Mouse (Mus musculus): Measurements from ENCODE around the gene Tecpr1.

GRCm38 (mm10) chr5:144184350-144185045 is 38.9 kb downstream of the Tecpr1 start:
- TF ChIP-seq EP300 (IDR thresholded peaks at IDR 0.05; ENCODE audit: low read depth), result no peak
- TF ChIP-seq CTCF (IDR thresholded peaks at IDR 0.05; ENCODE audit: low read depth), result no peak

Data from liver, postnatal 0 days (tissue).